Mouse (Mus musculus): Measurements from ENCODE around the gene Snrpb2.

Snrpb2 gene

GRCm38 (mm10) chr2:143093726-143094125, 30.9 kb downstream of the Snrpb2 start:
- in situ Hi-C loops (cut with MseI, MboI), result loop anchor here in 1 of 2 experiments (10.0 kb wide), 1 partner anchor 129 kb away; no protein-coding TSS in a partner anchor

GRCm38 (mm10) chr2:143094761-143095160, 31.9 kb downstream of the Snrpb2 start:
- in situ Hi-C loops (cut with MseI, MboI), result loop anchor here in 1 of 2 experiments (10.0 kb wide), 1 partner anchor 130 kb away; no protein-coding TSS in a partner anchor

DNA sequence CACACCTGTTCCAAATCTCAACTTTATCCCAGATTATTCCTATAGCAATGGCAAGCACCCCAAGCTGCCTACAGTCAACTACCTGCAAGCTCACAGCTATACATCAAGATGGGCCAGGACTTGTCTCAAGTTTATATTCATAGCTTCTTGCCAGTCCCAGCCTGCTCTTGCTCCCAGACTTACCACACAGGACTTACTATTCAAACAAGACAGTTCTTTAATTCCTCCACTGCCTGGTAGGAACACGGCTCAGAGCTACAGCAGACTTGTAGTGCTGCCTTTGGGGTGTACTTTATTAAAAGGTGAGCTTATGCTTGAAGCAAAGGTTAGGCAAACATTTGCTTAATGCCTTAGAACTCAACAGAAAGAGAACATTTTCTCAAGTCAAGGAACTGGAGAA, 34.3 kb downstream of the Snrpb2 start:
- in situ Hi-C loops (cut with MseI, MboI), result loop anchor here in 1 of 2 experiments (10.0 kb wide), 1 partner anchor 132 kb away; no protein-coding TSS in a partner anchor

GRCm38 (mm10) chr2:143113859-143114258, 51.0 kb downstream of the Snrpb2 start:
- in situ Hi-C loops (cut with MseI, MboI), result loop anchor here (25.0 kb wide), 1 partner anchor 673 kb away; no protein-coding TSS in a partner anchor

GRCm38 (mm10) chr2:143114716-143115115, 51.9 kb downstream of the Snrpb2 start:
- in situ Hi-C loops (cut with MseI, MboI), result loop anchor here (25.0 kb wide), 1 partner anchor 673 kb away; no protein-coding TSS in a partner anchor

DNA sequence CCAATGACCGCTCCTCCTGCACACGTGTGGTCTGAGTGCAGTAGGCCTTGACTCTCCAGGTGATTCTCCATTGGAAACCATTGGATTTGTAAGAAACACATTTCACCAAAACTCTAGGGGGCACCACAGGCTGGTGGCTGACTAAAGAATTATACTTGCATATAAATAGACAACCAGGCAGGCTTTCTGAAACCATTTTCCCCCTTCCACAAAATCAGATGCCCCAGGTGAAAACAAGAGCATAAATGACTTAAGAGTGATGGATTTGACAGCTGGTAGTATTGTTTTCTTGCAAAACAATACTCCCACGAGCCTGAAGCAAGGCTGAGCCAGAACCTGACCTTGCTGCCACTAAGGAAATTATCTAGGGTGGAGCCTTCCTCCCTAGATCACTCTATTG, 54.6 kb downstream of the Snrpb2 start:
- in situ Hi-C loops (cut with MseI, MboI), result loop anchor here (25.0 kb wide), 1 partner anchor 670 kb away; no protein-coding TSS in a partner anchor

DNA sequence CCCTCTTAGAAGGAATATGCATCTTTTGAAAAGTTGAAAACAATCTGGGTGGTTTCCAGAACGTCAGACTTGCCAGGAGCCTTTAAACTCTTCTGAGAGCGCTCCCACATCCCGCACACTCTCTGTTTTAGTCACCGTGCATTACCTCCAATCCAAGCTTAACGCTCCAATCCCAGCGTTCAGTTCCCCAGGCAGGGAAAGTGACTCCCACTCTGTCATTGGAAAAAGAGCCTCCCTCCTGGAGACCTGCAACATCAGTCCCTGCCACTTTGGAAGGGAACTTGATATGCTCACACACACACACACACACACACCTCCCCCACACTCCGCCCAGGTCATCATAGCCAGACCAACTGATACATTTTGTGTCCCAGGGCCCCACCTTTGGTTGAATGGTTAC, 55.4 kb downstream of the Snrpb2 start:
- in situ Hi-C loops (cut with MseI, MboI), result loop anchor here (25.0 kb wide), 1 partner anchor 669 kb away; no protein-coding TSS in a partner anchor
